Comparison of ENCODE assay signal across 47 mouse cellular contexts in genomic region chr17:35597399-35597798, GRCm38 (mm10). TPM values are rescaled to one million over a fixed set of nuclear protein-coding genes. Genes with fewer than 3 reads are reported as not detected.
"Had no signal": no experiment of that assay in that cellular context is flagged by ENCODE, and none has a peak within 500 bp of the region (broad histone marks: within the 10 kb centered on the region; RNA-seq: fewer than 3 reads in every experiment).

No protein-coding gene starts in this region.

- H3K4me2 ChIP-seq: limb, embryonic 12.5 days; limb, embryonic 13.5 days; limb, embryonic 15.5 days; liver, embryonic 11.5 days; liver, embryonic 12.5 days; liver, embryonic 13.5 days; liver, embryonic 15.5 days; lung, embryonic 14.5 days; lung, embryonic 15.5 days; midbrain, embryonic 11.5 days; midbrain, embryonic 12.5 days; midbrain, embryonic 13.5 days; midbrain, embryonic 15.5 days had no signal

- ATAC-seq: liver, embryonic 12.5 days; liver, postnatal 0 days; lung, postnatal 0 days; midbrain, embryonic 13.5 days; midbrain, embryonic 15.5 days; midbrain, embryonic 16.5 days had no signal

- H3K4me3 ChIP-seq: left cerebral cortex, adult 2 months; limb, embryonic 10.5 days; limb, embryonic 12.5 days; limb, embryonic 13.5 days; limb, embryonic 15.5 days; liver, embryonic 12.5 days; liver, embryonic 13.5 days; liver, embryonic 15.5 days; lung, embryonic 15.5 days; megakaryocyte, embryonic 14.5 days; midbrain, embryonic 10.5 days; midbrain, embryonic 12.5 days; midbrain, embryonic 13.5 days; midbrain, embryonic 15.5 days; myocyte had no signal

- H3K9me3 ChIP-seq: limb, embryonic 10.5 days; limb, embryonic 13.5 days; limb, embryonic 15.5 days; liver, embryonic 13.5 days; lung, embryonic 15.5 days; midbrain, embryonic 13.5 days; midbrain, embryonic 15.5 days had no signal

- H3K27me3 ChIP-seq: limb, embryonic 15.5 days; liver, embryonic 13.5 days; liver, embryonic 15.5 days; lung, embryonic 15.5 days; midbrain, embryonic 12.5 days; midbrain, embryonic 13.5 days; midbrain, embryonic 15.5 days had no signal

- DNase-seq: left cerebral cortex, postnatal 4 days; liver; liver, embryonic 13.5 days; liver, postnatal 0 days; lung, adult 18-20 months; lung, adult 2 months; lung, embryonic 14.5 days; lung, postnatal 10 days; lung, postnatal 14 days; lung, postnatal 36 days; lung, postnatal 4 days; midbrain, embryonic 14.5 days had no signal

- H3K9ac ChIP-seq: limb, embryonic 12.5 days; limb, embryonic 13.5 days; limb, embryonic 15.5 days; liver, embryonic 12.5 days; liver, embryonic 13.5 days; liver, embryonic 14.5 days; liver, embryonic 15.5 days; liver, postnatal 0 days; lung, embryonic 14.5 days; lung, embryonic 15.5 days; midbrain, embryonic 12.5 days; midbrain, embryonic 13.5 days; midbrain, embryonic 15.5 days had no signal

- H3K4me1 ChIP-seq: limb, embryonic 10.5 days; limb, embryonic 12.5 days; limb, embryonic 13.5 days; liver, embryonic 12.5 days; liver, embryonic 13.5 days; liver, embryonic 15.5 days; lung, embryonic 15.5 days; megakaryocyte, embryonic 14.5 days; midbrain, embryonic 12.5 days; midbrain, embryonic 13.5 days; midbrain, embryonic 15.5 days had no signal

- H3K36me3 ChIP-seq: limb, embryonic 10.5 days; limb, embryonic 12.5 days; limb, embryonic 13.5 days; limb, embryonic 15.5 days; liver, embryonic 12.5 days; liver, embryonic 13.5 days; liver, embryonic 15.5 days; lung, embryonic 15.5 days; midbrain, embryonic 10.5 days; midbrain, embryonic 12.5 days; midbrain, embryonic 13.5 days; midbrain, embryonic 15.5 days had no signal

- H3K27ac ChIP-seq: left cerebral cortex, adult 2 months; limb, embryonic 10.5 days; limb, embryonic 12.5 days; limb, embryonic 13.5 days; limb, embryonic 15.5 days; liver, embryonic 12.5 days; liver, embryonic 13.5 days; liver, embryonic 14.5 days; liver, embryonic 15.5 days; lung, embryonic 15.5 days; macrophage; midbrain, embryonic 10.5 days; midbrain, embryonic 12.5 days; midbrain, embryonic 13.5 days; midbrain, embryonic 15.5 days had no signal

RNA-seq across cellular contexts. Expression of gene Sfta2, which starts 4.0 kb away (rescaled TPM):
- total RNA-seq: left cerebral cortex, adult 18-20 months; left cerebral cortex, adult 2 months; left cerebral cortex, adult 8-10 months; left cerebral cortex, postnatal 10 days; left cerebral cortex, postnatal 14 days; left cerebral cortex, postnatal 25 days; left cerebral cortex, postnatal 36 days; left cerebral cortex, postnatal 4 days; liver, adult 2 months; megakaryocyte progenitor cell, adult 5-6 weeks; megakaryocyte, adult 5-6 weeks; megakaryocyte-erythroid progenitor cell, adult 5-6 weeks; midbrain, postnatal 0 days; monocyte, adult 5-6 weeks had no signal
- polyA plus RNA-seq: limb, embryonic 10.5 days; limb, embryonic 11.5 days; limb, embryonic 12.5 days; limb, embryonic 13.5 days; limb, embryonic 14.5 days; limb, embryonic 15.5 days; liver, adult 2 months; liver, embryonic 12.5 days; liver, embryonic 13.5 days; liver, embryonic 14.5 days; liver, embryonic 15.5 days; liver, embryonic 16.5 days; liver, postnatal 0 days; macrophage; midbrain, embryonic 10.5 days; midbrain, embryonic 11.5 days; midbrain, embryonic 12.5 days; midbrain, embryonic 13.5 days; midbrain, embryonic 14.5 days; midbrain, embryonic 15.5 days; midbrain, embryonic 16.5 days; midbrain, postnatal 0 days; myocyte had no signal

RNA-seq across cellular contexts. Expression of gene Gm9573, which starts 29.0 kb away (rescaled TPM):
- total RNA-seq: left cerebral cortex, adult 18-20 months; left cerebral cortex, adult 2 months; left cerebral cortex, postnatal 10 days; left cerebral cortex, postnatal 14 days; left cerebral cortex, postnatal 25 days; left cerebral cortex, postnatal 36 days; left cerebral cortex, postnatal 4 days; liver, adult 2 months; megakaryocyte progenitor cell, adult 5-6 weeks; megakaryocyte, adult 5-6 weeks; megakaryocyte-erythroid progenitor cell, adult 5-6 weeks; midbrain, postnatal 0 days; monocyte, adult 5-6 weeks had no signal
- polyA plus RNA-seq: limb, embryonic 10.5 days; limb, embryonic 11.5 days; limb, embryonic 12.5 days; limb, embryonic 13.5 days; limb, embryonic 14.5 days; liver, adult 2 months; liver, embryonic 11.5 days; liver, embryonic 12.5 days; liver, embryonic 13.5 days; liver, embryonic 14.5 days; liver, embryonic 15.5 days; liver, embryonic 16.5 days; liver, postnatal 0 days; lung, adult 2 months; lung, embryonic 14.5 days; lung, embryonic 15.5 days; lung, postnatal 0 days; macrophage; midbrain, embryonic 10.5 days; midbrain, embryonic 11.5 days; midbrain, embryonic 12.5 days; midbrain, embryonic 13.5 days; midbrain, embryonic 14.5 days; midbrain, embryonic 15.5 days; midbrain, embryonic 16.5 days; midbrain, postnatal 0 days; myocyte had no signal

RNA-seq across cellular contexts. Expression of gene 2300002M23Rik, which starts 30.1 kb away (rescaled TPM):
- total RNA-seq: left cerebral cortex, adult 18-20 months; left cerebral cortex, adult 2 months; left cerebral cortex, adult 8-10 months; left cerebral cortex, postnatal 10 days; left cerebral cortex, postnatal 14 days; left cerebral cortex, postnatal 25 days; left cerebral cortex, postnatal 36 days; left cerebral cortex, postnatal 4 days; liver, adult 2 months; megakaryocyte progenitor cell, adult 5-6 weeks; megakaryocyte, adult 5-6 weeks; megakaryocyte-erythroid progenitor cell, adult 5-6 weeks; midbrain, postnatal 0 days; monocyte, adult 5-6 weeks had no signal
- polyA plus RNA-seq: limb, embryonic 10.5 days; limb, embryonic 11.5 days; limb, embryonic 12.5 days; limb, embryonic 13.5 days; liver, adult 2 months; liver, embryonic 11.5 days; liver, embryonic 12.5 days; liver, embryonic 13.5 days; liver, embryonic 14.5 days; liver, embryonic 15.5 days; liver, embryonic 16.5 days; liver, postnatal 0 days; lung, embryonic 14.5 days; lung, postnatal 0 days; macrophage; midbrain, embryonic 10.5 days; midbrain, embryonic 11.5 days; midbrain, embryonic 12.5 days; midbrain, embryonic 13.5 days; midbrain, embryonic 14.5 days; midbrain, embryonic 15.5 days; midbrain, embryonic 16.5 days; midbrain, postnatal 0 days; myocyte had no signal

RNA-seq across cellular contexts. Expression of gene Cdsn, which starts 45.5 kb away (rescaled TPM):
- total RNA-seq: liver, adult 2 months; megakaryocyte progenitor cell, adult 5-6 weeks; megakaryocyte, adult 5-6 weeks; megakaryocyte-erythroid progenitor cell, adult 5-6 weeks; monocyte, adult 5-6 weeks had no signal
- polyA plus RNA-seq: limb, embryonic 10.5 days; limb, embryonic 11.5 days; limb, embryonic 12.5 days; liver, adult 2 months; liver, embryonic 11.5 days; liver, embryonic 12.5 days; liver, embryonic 13.5 days; liver, embryonic 14.5 days; liver, postnatal 0 days; lung, embryonic 15.5 days; macrophage had no signal

RNA-seq across cellular contexts. Expression of gene Mucl3, which starts 46.1 kb away (rescaled TPM):
- total RNA-seq: left cerebral cortex, adult 18-20 months; left cerebral cortex, adult 2 months; left cerebral cortex, adult 8-10 months; left cerebral cortex, postnatal 10 days; left cerebral cortex, postnatal 14 days; left cerebral cortex, postnatal 25 days; left cerebral cortex, postnatal 36 days; left cerebral cortex, postnatal 4 days; liver, adult 2 months; megakaryocyte progenitor cell, adult 5-6 weeks; megakaryocyte, adult 5-6 weeks; megakaryocyte-erythroid progenitor cell, adult 5-6 weeks; monocyte, adult 5-6 weeks had no signal
- polyA plus RNA-seq: limb, embryonic 11.5 days; liver, adult 2 months; liver, embryonic 14.5 days; liver, embryonic 16.5 days; liver, postnatal 0 days; macrophage; midbrain, embryonic 11.5 days; midbrain, embryonic 12.5 days; midbrain, embryonic 13.5 days; midbrain, embryonic 14.5 days; midbrain, embryonic 15.5 days; midbrain, postnatal 0 days had no signal
